9 mouse cellular contexts compared by ENCODE assay signal in the genomic region with DNA sequence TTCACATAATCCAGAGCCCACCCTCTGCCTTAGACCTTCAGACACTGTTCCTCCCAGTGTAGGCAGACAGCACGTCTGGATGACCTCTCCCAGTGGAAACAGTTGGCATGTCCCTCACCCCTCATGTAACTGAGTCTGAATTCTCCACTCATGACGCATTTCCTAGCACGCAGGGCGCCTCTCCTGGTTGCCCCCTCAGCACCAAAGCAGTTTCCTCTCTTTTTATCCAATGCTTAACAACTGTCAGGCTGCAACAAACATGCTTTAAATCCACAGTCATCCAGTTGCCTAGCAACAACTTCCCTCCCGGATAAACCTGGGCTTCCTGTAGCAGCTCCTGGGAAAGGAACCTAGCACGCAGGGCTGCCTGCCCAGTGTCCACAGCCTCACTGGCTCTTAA. TPM values are rescaled to one million over a fixed set of nuclear protein-coding genes. Genes with fewer than 3 reads are reported as not detected.
DNase-seq lines count a peak whose midpoint lies in the region; ATAC-seq lines count a peak whose summit lies in the region.
"Had no signal": no experiment of that assay in that cellular context is flagged by ENCODE, and none has a peak within 500 bp of the region (broad histone marks: within the 10 kb centered on the region; RNA-seq: fewer than 3 reads in every experiment).

No protein-coding gene starts in this region.

- ATAC-seq in heart, embryonic 12.5 days (ENCODE audit: insufficient number of reproducible peaks, low FRiP score), result peak; percentile 79
- no peak for ATAC-seq in cerebellum, adult (ENCODE audit: insufficient number of reproducible peaks, low FRiP score, low TSS enrichment)

- no peaks in the 10 kb centered on the region for H3K27me3 ChIP-seq in heart, embryonic 12.5 days (replicated peaks)

- no peak overlapping the region for H3K9ac ChIP-seq in heart, embryonic 12.5 days

- H3K4me1 ChIP-seq in heart, embryonic 12.5 days (replicated peaks), result peaks cover 36% of the 10 kb centered on the region

- peak overlapping the region; percentile 66 for H3K27ac ChIP-seq in heart, embryonic 12.5 days (ENCODE audit: poor library complexity, severe bottlenecking)

- no peaks in the 10 kb centered on the region for H3K36me3 ChIP-seq in heart, embryonic 12.5 days

- no peak overlapping the region for H3K4me3 ChIP-seq in heart, embryonic 12.5 days
- H3K4me3 ChIP-seq: erythroblast, embryonic 14.5 days had no signal

- no peaks in the 10 kb centered on the region for H3K9me3 ChIP-seq in heart, embryonic 12.5 days (replicated peaks)

- DNase-seq in embryo, embryonic 10 days (ENCODE audit: low spot score), result peak; percentile 64
- no peak for DNase-seq in embryo, embryonic 9.5 days (ENCODE audit: extremely low spot score)
- DNase-seq in embryo, embryonic 11 days, result peak; percentile 58
- peak; percentile 68 to 85 for DNase-seq in kidney, postnatal 25 days
- peak; percentile 69 to 85 for DNase-seq in lung, postnatal 4 days
- no peak for DNase-seq in gastrocnemius, postnatal 4 days (ENCODE audit: low spot score in 2 of 2)

- 26% methylated on average over 6 of the region's 6 CpGs for WGBS in heart, embryonic 12.5 days

- no peak overlapping the region for H3K4me2 ChIP-seq in heart, embryonic 12.5 days

RNA-seq across cellular contexts. Expression of a gene that starts 33.9 kb away (rescaled TPM):
- 3.6 and 4.0 TPM in 2 replicates for polyA plus RNA-seq in heart, embryonic 12.5 days (2016; fragmentation: Nextera tagmentation; extraction: Ambion mirVana)
- total RNA-seq in gastrocnemius, postnatal 4 days (2021), result 1 to 10 TPM; 1.9 to 2.9 TPM

Comparison
In these comparisons a context has a peak if more than half of its experiments do, and no peak if none do; other contexts are left out.
1. DNase-seq: peak in embryo, embryonic 10 days (single experiment), embryo, embryonic 11 days (single experiment), kidney, postnatal 25 days (2 of 2) and lung, postnatal 4 days (2 of 2); none in embryo, embryonic 9.5 days (single experiment) and gastrocnemius, postnatal 4 days (0 of 2).